Mouse (Mus musculus): ENCODE measurements around the gene Htr1d.

Gene Htr1d

GRCm38 (mm10) chr4:136452792-136453191, 29.5 kb downstream of the Htr1d start:
- DNase-seq = no peak

GRCm38 (mm10) chr4:136454850-136455260, 31.5 kb downstream of the Htr1d start:
- peak; percentile 84 to 90 for DNase-seq

GRCm38 (mm10) chr4:136456516-136457218, 33.3 kb downstream of the Htr1d start:
- peak; percentile 46 to 49 for DNase-seq

DNA sequence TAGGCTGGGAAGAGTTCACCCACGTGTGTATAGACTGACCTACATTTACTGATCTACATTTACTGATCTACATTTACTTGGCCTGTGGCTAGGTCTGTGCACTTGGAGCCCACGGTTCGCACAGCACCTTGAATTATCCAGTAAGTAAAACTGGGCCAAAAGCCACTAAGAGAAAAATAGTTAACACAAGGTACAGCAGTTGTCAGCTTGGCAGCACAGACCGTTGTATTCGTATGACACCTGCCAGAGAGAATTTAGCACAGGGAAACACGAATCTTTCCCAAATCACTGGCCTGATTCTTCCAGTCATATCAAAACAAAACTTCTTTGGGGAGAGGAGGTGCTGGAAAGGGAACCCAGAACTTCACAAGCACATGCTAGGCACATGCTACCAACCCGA, 35.0 kb downstream of the Htr1d start:
- no peak for DNase-seq

DNA sequence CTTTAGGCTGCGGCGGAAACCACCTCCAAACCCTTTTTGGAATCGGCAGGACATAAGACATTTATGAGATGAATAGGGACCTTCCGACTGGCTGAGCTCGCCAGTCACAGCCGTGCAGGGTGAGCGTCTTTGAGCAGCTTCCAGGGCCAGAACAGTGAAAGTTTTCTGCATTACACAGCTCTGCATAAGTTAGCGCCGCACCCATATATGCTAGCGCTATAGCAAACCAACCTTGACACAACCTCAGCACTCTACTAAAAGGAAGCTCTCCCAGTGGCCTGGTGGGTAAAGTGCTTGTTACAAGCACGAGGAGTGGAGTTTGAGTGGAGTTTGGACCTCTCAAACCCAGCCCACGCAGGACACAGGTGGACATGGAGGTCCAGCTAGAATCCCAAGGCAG, 35.9 kb downstream of the Htr1d start:
- DNase-seq = no peak

DNA sequence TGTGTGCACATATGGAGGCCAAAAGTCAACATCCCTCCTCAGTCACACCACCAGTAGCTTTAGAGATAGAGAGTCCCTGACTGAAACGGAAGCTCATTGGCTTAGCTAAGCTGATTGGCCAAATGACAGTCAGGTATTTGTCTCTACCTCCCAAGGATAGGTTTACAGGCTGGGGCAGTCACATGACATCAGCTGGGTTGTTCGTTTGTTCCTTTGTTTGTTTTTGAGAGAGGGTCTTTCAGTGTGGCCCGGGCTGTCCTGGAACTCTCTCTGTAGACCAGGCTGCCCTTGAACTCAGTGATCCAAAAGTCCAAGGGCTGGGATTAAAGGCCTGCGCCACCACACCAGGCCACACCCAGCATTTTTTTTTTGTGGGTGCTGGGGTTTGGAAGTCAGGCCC, 37.9 kb downstream of the Htr1d start:
- no peak for DNase-seq

DNA sequence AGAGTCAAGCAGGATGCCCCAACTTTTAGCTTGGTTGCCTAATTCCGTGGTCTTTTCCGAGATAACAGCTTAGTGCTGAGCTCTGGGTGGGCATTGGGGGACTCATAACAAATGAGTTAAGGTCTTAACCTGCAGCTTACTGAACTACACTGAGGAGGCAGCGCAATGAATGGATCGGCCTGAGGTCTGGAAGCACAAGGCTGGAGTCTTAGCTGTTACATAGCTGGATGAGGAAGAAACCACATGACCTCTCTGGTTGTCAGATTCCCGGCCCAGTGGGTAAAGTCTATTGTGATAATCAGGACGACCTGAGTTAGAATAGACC, 38.4 kb downstream of the Htr1d start:
- DNase-seq = no peak

GRCm38 (mm10) chr4:136462086-136462838, 38.9 kb downstream of the Htr1d start, which contains the start of gene 6030445D17Rik:
Gene 6030445D17Rik (plus strand): TSS chr4:136462250.
- peak; percentile 76 for DNase-seq

- DNase-seq = peak; percentile 42 to 54
Measured at GRCm38 (mm10) chr4:136462839-136463178, 39.5 kb downstream of the Htr1d start.

- DNase-seq = no peak
Measured at GRCm38 (mm10) chr4:136463436-136463835, 40.1 kb downstream of the Htr1d start.

DNA sequence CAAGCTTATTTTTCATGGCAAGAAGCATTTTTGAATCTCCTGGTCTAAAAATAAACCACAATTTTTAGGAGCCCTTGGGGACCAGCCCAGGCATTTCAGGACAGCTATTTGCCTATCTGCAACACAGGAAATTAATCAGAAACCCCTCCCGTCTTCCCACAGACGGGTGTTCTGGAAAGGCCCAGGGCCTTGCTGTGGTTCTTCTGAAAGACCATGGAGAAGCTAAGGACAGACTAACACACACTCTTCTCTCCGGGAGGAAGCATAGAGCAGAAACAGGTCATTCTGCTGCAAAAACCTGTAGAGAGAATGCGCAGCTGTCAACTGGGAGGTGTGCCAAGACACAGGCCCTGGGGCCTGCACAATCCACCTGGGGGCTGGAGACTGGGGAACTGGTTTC, 42.9 kb downstream of the Htr1d start:
- DNase-seq = peak; percentile 80 to 86

DNA sequence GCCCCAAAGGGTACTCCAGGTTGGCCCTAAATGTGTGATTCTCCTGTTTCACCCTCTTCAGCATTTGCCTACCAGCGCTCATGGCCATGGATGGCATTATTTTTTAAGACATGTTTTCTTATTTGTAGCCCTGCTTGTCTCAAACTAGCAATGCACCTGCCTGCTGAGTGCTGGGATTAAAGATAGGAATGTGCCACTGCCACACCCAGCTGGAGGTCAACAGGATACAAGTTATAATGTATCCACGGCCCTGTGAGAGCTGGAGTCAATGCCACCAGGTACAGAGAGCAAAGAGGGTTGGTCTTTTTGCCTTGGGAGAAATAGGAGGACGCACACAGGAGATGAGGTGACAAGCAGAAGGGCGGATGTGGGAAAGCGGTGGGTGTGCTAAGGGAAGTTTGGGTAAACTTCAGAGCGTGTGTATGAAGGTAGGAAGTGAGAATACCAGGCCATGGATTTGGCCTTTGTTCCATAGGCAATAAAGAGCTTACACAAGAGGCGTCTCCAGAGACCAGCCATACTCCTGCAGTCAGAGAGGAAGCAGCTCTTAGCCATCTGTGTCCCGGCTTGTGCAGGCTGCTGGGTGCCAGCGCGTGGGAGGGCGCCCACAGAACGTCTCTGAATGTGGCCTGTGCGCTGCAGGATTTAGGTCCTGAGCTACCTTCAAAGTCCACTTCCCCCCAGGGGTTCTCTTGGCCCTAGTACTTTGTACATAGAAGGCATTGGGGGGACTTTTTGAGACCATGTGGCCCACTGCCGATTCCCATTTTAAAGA, 45.4 kb downstream of the Htr1d start:
- peak; percentile 33 to 42 for DNase-seq

- peak; percentile 95 to 98 for DNase-seq
Measured at GRCm38 (mm10) chr4:136469371-136469903, 46.1 kb downstream of the Htr1d start, which contains the start of gene Luzp1. Gene Luzp1 (plus strand): TSS chr4:136469761.

GRCm38 (mm10) chr4:136469941-136470346, 46.6 kb downstream of the Htr1d start:
- no peak for DNase-seq

GRCm38 (mm10) chr4:136470347-136471071, 47.2 kb downstream of the Htr1d start:
- DNase-seq = peak; percentile 54 to 71

DNA sequence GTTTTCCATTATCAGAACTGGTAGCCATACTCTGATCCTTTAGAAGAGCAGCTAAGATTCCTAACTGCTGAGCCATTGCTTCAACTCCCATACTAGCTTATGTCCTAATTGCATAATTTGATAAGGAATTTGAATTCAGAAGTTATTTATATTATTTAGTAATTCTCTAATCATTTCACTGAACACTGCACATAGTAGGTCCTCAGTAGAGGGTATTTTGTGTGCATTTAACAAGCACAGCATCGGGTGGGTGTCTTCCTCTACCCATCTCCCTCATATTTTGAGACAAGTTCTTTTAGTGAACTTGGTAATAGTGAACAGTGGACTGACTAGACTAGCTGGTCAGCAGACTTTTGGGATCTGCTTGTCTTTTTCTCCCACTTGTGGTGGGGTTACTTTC, 53.4 kb downstream of the Htr1d start:
- DNase-seq = no peak

- no peak for DNase-seq
Measured at GRCm38 (mm10) chr4:136486549-136486948, 63.2 kb downstream of the Htr1d start.

All from cerebellum, postnatal 14 days (tissue).